In the genomic region with DNA sequence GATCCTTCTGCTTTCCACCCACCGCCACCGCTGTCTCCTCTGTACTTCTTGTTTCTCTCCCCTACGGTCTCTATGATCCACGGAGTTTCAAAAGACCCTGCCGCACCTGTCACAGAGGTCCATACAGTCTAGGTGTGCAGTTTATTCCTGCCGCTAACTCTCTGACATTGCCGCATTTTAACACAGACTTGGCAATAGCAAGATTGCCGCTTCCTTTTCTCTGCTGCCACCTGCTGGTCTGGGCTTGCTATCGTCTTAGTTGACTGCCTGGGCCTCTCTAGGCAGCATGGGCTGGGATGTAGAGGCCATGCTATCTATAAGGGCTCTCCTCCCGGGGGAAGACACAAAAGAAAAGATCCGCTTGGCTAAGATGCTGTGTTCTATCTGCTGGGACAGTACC, we compare ENCODE assay signal across 8 mouse cellular contexts. TPM values are rescaled to one million over a fixed set of nuclear protein-coding genes. Genes with fewer than 3 reads are reported as not detected.
DNase-seq lines count a peak whose midpoint lies in the region; ATAC-seq lines count a peak whose summit lies in the region.

No protein-coding gene starts in this region.

- peaks cover 20% of the 10 kb centered on the region for H3K36me3 ChIP-seq in forebrain, embryonic 16.5 days (ENCODE audit: control insufficient read depth, insufficient read depth)
- peaks cover 72% of the 10 kb centered on the region for H3K36me3 ChIP-seq in hindbrain, embryonic 14.5 days (replicated peaks; ENCODE audit: control insufficient read depth, insufficient read depth)

- no peak overlapping the region for H3K4me2 ChIP-seq in forebrain, embryonic 16.5 days (ENCODE audit: low read length)
- no peak overlapping the region for H3K4me2 ChIP-seq in hindbrain, embryonic 14.5 days (replicated peaks)

- no peaks in the 10 kb centered on the region for H3K9me3 ChIP-seq in forebrain, embryonic 16.5 days (ENCODE audit: control insufficient read depth, low read length)
- H3K9me3 ChIP-seq in hindbrain, embryonic 14.5 days (ENCODE audit: control insufficient read depth, low read length), result no peaks in the 10 kb centered on the region

- H3K27ac ChIP-seq in forebrain, embryonic 16.5 days (ENCODE audit: low read length), result no peak overlapping the region
- no peak overlapping the region for H3K27ac ChIP-seq in hindbrain, embryonic 14.5 days

- no peak overlapping the region for H3K4me3 ChIP-seq in forebrain, embryonic 16.5 days (replicated peaks; ENCODE audit: low read length)
- no peak overlapping the region for H3K4me3 ChIP-seq in hindbrain, embryonic 14.5 days (replicated peaks; ENCODE audit: low read length)

- H3K9ac ChIP-seq in forebrain, embryonic 16.5 days (replicated peaks; ENCODE audit: low read depth, low read length), result no peak overlapping the region
- H3K9ac ChIP-seq in hindbrain, embryonic 14.5 days, result no peak overlapping the region

- H3K4me1 ChIP-seq in forebrain, embryonic 16.5 days (replicated peaks; ENCODE audit: control insufficient read depth, insufficient read depth, low read length), result no peaks in the 10 kb centered on the region
- no peaks in the 10 kb centered on the region for H3K4me1 ChIP-seq in hindbrain, embryonic 14.5 days (replicated peaks; ENCODE audit: control insufficient read depth, insufficient read depth, low read length)

- no peaks in the 10 kb centered on the region for H3K27me3 ChIP-seq in forebrain, embryonic 16.5 days (replicated peaks; ENCODE audit: control insufficient read depth, insufficient read depth, low read length)
- H3K27me3 ChIP-seq in hindbrain, embryonic 14.5 days (ENCODE audit: control insufficient read depth, insufficient read depth, low read length), result no peaks in the 10 kb centered on the region

- peak; percentile 83 for DNase-seq in MN1 (ENCODE audit: low spot score)
- peak; percentile 92 for DNase-seq in hindbrain, embryonic 14.5 days (ENCODE audit: low spot score)
- DNase-seq in layer of hippocampus, postnatal 36 days, result peak; percentile 79 to 81
- DNase-seq in right cerebral cortex, postnatal 25 days, result peak; percentile 76
- peak; percentile 90 for DNase-seq in urinary bladder, postnatal 25 days (ENCODE audit: low spot score)

- ATAC-seq in cerebellum, adult (ENCODE audit: insufficient number of reproducible peaks, low FRiP score, low TSS enrichment), result peak; percentile 79
- peak; percentile 71 for ATAC-seq in forebrain, embryonic 16.5 days
- ATAC-seq in hindbrain, embryonic 14.5 days (ENCODE audit: low FRiP score), result peak; percentile 53; the same call in 1 of the 2 replicates
- ATAC-seq in megakaryocyte, adult 5-6 weeks (ENCODE audit: poor library complexity, severe bottlenecking), result peak; percentile 86

- 44% methylated on average over 11 of the region's 11 CpGs for WGBS in forebrain, embryonic 16.5 days
- WGBS in hindbrain, embryonic 14.5 days, result 45% methylated on average over 11 of the region's 11 CpGs

RNA-seq across cellular contexts. Expression of a gene that starts 17.2 kb away (rescaled TPM):
- polyA plus RNA-seq in forebrain, embryonic 16.5 days (2015; fragmentation: Nextera tagmentation; extraction: Ambion mirVana), result 0.13 TPM in 1 of 2 replicates, not detected in the other
- polyA plus RNA-seq in hindbrain, embryonic 14.5 days (2014; fragmentation: Nextera tagmentation; extraction: Ambion mirVana), result not detected in 2 replicates
- under 1 TPM in 1 of 2 experiments, not detected in 1; 0.25 TPM for total RNA-seq in layer of hippocampus, postnatal 36 days (2021)
- 14.1 and 14.2 TPM in 2 replicates for total RNA-seq in megakaryocyte, adult 5-6 weeks (2015)
- total RNA-seq in megakaryocyte, adult 5-6 weeks (2017), result 6.9 and 10.2 TPM in 2 replicates

RNA-seq across cellular contexts. Expression of a gene that starts 18.2 kb away (rescaled TPM):
- polyA plus RNA-seq in forebrain, embryonic 16.5 days (2015; fragmentation: Nextera tagmentation; extraction: Ambion mirVana), result 104 and 108 TPM in 2 replicates
- 89.8 and 95.4 TPM in 2 replicates for polyA plus RNA-seq in hindbrain, embryonic 14.5 days (2014; fragmentation: Nextera tagmentation; extraction: Ambion mirVana)
- total RNA-seq in layer of hippocampus, postnatal 36 days (2021), result 10 to 100 TPM; 53.5 to 59.1 TPM
- total RNA-seq in megakaryocyte, adult 5-6 weeks (2015), result 297 and 307 TPM in 2 replicates
- total RNA-seq in megakaryocyte, adult 5-6 weeks (2017), result 232 and 285 TPM in 2 replicates

Comparison
In these comparisons a context has a peak if more than half of its experiments do, and no peak if none do; other contexts are left out.
1. RNA of a gene that starts 17.2 kb away (total RNA-seq): 6.9 to 14.2 TPM in megakaryocyte, adult 5-6 weeks; 0.25 TPM in layer of hippocampus, postnatal 36 days; every median in the first group is over 4 times any median in the second.
2. Peak in every context shown above with its lines, with median percentiles within 50 percentile points of each other: DNase-seq and ATAC-seq.